Mouse (Mus musculus): ENCODE measurements at regions not wholly inside any gene's neighbourhood (a gene's known extent, or its start where the extent isn't known, plus 50 kb on each side); places are given as distances from the start of the nearest gene placed in this dataset.

DNA sequence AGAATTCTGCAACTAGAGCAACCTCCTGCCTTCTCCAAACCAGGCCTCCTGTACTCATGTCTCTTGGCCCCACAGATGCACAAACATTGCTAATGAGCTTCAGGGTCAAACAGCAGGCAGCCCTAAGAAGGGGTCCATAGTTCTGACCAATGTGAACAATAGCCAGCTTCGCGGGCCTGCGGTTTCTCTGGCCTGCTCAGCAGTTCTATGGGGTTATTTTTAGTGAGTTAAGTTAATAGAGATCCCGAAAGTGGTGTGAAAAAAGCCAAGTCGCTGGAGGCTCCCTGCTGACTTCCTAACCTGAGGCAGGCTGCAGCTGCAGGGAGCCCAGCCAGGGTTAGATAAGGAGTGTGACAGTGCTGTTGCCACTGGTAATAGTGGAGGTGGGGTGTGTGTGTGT lies 106.6 kb downstream of the Pdcd6ip start:
- DNase-seq, result no peak

DNA sequence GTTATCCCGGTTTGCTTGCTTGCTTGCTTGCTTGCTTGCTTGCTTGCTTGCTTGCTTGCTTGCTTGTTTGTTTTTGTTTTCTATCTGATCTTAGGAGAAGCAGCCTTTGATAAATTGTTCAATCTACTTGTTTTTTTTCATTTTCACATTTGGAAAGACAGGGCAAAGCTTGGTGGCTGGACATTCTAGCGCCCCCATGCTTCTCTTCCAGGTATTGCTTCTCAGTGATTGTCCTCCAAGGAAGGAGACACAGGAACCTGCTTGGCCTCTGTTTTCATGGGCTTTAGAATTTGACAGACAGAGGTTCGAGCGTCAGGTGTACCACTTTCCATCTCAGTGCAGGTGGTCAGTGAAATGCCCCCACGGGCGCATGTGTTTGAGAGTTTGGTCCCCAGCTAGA lies 120.8 kb downstream of the Pdcd6ip start:
- DNase-seq, result no peak

DNA sequence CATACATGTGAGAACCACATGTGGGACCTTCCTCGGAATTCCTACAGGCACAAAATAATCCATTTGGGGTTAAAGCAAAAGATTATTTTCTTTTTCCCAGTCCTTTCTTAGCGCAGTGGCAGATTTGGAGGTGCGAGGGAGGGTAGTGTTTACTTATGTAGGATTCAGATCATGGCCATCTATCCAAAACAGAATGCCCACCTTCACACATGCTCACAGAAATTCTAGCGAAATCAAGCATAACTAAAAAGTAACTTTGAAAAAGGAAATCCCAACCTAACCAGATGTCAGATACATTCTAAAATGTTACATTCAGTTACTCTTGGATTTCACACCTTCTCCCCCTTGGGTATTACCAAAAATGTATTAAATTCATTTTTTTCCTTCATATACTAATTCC lies 121.6 kb downstream of the Pdcd6ip start:
- no peak for DNase-seq

DNA sequence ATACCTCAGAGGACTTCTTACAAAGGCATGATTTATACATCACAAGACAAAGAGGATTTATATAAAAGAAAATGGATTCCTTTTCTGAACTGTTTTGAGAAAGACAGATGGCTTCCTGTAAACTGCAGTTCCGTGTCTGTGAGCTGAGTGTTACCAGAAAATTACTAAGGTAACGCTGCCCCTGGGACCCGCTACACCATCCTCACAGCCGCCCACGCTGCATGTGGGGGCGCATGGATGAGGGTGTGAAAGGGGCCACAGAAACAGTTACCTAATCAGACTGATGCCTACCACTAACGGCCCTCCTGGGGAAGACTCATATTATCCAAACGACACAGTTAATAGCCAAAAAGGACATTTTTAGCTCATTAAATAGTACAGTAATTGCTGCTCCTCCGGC lies 129.8 kb downstream of the Pdcd6ip start:
- no peak for DNase-seq

DNA sequence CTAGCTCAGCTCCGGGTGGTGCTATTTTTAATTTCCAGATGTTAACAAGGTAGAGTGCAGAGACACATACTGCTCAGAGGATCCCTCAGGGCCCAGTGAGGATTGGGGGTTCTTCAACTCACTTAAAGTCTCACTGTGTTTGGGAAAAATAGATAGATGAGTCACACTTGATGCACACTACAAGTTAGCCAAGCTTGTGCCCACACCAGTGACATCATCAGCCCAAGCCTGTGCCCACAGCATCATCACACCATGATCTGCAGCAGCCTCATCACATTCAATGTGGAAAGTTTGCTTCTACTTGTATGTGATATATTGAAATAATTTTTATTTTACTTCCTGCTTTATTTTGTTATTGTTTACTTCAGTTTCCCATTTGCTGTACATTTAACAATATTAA lies 139.2 kb downstream of the Pdcd6ip start:
- DNase-seq, result no peak

DNA sequence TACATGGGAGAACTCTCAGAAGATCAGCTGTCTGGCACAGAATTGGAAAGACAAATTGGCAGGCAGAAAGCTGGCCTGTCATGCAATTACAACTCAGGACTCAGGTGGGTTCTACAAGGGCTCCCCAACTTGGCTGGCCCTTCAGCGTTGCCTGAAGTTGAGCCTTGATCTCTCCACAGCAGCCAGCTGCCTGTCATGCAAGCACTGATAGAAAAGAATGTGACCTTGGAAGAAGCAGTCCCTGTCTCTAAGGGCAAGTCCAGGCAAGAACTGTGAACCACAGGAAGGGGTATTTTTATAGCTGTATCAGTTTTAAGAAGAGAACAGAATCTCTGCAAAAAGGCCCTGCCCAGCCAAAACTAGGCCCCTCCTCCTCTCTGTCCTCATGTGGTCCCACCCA lies 140.4 kb downstream of the Pdcd6ip start:
- no peak for DNase-seq

DNA sequence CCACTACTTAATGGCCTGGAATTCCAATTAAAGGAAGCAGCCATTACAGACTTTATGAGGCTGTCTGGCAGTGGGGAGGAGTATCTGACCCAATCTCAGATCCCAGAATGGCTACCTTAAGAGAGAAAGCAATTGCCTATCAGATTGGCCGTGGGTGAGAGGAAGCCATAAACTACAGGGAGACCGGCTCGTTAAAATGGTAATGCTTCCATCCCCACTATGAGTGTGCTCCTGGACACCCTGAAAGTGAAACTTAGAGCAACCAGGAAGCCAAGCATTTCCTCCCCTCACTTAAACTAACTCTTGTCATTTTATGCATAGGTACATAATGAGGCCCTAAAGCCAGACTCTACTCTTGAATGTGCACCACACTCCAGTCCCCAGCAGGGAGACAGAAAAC lies 141.4 kb downstream of the Pdcd6ip start:
- no peak for DNase-seq

DNA sequence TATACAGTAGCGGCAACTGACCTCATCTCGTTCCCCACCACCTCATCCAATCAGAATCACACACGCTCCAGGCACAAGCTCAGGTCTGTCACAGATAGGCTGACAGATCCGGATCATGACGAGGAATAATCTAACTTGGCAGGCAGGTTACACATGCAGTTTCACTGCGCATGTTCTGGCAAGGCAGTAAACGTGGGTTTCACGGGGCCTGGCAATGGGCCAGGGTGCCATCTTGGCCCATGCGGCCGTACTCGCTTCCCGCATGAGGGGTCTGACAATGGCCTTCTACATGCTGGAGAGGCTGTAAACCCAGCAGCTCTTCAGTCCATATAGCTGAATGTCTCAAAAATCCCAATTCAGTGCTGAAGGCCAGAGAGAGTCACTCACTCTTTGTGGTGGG lies 154.1 kb downstream of the Pdcd6ip start:
- no peak for DNase-seq

DNA sequence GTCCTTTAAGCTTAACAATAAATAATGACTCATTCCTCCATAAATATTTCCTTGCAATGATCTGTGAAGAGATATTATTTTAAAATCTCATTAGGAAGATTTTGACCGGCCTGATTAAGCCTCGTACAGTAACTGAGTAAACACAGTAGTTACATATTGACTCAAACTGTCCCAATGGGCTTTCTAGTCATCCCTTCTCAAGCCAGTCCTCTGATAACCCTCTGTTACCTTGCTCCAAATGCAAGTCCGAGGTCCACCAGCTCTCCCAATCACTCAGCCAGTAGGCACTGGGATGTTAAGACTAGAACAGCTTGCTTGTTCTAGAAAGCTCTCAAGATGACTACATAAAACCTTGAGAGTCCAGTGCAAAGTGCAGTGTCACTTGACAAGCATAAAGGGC lies 160.6 kb downstream of the Pdcd6ip start:
- DNase-seq, result no peak

DNA sequence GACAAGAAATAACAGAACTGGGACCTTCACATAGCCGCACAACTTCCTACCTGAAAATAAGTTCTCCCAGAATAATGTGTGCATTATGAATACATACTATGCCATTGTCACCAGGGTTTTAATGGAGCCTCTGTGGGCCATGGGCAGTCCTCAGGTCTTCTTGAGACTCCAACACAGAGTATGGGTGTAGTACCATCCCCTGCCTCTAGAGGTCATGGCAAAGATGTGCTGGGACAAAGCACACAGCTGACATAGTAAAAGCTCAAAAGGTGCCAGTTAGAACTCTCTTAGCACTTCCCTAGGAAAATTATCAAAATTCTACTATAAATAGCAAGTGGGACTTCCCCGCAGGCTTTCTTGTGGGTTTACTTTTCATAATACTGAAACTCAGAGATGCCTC lies 179.5 kb downstream of the Pdcd6ip start:
- peak in 1 of 2 experiments; percentile 15 for DNase-seq

DNA sequence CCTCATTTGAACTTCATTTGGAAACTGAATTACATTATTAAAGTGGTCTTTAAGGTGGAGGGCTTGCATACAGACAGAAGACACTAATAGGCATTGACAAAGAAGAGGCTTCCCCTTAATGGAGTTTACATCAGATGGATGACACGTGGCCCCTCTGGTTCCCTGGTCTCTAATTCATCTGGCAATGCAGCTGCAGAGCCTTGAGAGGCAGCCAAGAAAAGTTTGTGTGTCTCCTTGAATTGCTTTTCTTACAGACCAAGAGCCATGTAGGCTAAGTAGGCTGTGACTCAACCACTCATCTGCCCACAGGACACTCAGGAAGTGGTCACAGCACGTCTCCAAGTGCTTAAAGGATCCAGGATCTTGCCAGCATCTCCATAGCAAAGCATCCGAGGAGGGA lies 183.8 kb downstream of the Pdcd6ip start:
- no peak for DNase-seq

DNA sequence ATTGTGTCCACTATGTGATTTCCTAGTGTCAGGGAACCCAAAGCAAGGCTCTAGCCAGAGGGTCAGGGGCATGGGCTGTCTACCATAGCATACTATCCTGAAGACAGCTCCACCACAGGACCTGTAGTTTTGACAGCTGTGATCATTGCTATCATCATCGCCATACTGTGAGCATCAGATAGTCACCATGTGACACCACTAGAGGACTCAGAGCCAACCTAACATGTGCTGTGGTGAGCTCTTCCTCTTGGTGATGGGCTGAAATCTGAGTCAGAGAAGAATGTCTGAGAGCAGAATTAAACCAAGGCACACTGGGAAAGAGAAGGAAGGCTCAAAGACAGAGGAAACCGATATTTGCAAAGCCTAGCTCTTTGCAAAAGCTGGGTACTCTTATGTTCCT lies 184.9 kb downstream of the Pdcd6ip start:
- DNase-seq, result no peak

DNA sequence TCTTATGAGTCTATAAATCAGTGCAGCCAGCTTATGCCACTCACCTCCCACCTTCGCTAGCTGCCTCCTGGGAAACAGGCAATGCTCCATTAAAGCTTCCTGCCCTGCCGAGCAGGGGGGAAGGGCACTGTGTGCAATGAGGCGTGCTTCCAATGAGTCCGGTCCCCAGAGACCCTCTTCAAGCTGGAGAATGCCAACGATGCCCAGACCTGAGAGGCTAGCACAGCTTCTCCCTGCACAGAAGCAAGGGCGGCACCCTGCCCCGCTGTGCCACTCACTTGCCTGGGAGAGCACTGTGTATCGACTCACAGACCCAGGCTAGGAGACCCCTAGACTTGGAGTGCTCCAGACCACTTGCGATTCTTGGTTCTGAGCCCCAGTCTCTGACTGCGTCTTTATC lies 188.3 kb downstream of the Pdcd6ip start:
- no peak for DNase-seq

DNA sequence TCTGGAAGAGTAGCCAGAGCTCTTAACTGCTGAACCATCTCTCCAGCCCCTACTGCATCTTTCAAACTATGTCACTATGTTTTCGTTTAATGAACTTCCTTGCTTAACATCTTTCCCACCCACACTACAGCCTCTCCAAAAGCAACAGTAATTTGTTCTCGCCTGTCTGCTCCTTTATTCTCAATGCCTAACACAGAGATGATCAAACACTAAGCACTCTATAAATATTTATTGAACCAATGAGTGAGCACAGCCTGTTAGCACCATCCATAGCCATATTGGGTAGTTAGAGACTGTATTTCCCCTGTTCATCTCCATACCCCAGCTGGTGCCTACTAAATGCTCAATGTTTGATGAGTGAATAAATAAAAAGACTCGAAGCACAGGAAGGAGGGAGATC lies 189.6 kb downstream of the Pdcd6ip start:
- no peak for DNase-seq

DNA sequence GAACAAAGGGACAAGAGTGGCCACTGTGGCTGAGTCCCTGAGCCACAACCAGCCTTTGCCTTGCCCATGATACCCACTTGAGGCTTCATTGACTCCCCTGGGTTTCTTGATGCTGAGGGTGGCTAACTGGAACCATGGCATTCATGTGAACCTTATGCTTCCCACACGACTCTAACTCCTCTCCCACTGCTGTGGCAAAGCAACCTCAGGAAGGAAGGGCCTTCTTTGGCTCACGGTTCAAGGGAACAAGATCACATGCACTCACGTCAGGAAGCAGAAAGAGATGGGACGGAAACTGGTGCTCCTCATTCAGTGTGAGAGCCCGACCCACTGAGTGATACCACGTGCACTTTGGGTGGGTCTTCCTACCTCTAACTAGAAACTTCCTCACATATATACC lies 190.3 kb downstream of the Pdcd6ip start:
- DNase-seq, result no peak

DNA sequence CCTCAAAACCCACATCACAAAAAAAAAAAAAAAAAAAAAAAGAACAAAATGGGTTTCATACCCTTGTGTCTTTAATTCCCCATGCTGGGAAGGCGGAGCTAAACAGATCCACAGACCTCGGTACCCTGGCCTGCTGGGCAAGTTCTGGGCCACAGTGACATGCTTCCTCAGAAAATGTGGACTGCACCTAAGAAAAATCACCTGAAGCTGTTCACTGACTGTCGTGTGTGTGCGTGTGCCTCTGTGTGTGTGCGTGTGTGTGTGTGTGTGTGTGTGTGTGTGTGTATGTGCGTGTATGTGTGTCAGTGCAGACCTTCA lies 192.4 kb downstream of the Pdcd6ip start:
- DNase-seq, result no peak

DNA sequence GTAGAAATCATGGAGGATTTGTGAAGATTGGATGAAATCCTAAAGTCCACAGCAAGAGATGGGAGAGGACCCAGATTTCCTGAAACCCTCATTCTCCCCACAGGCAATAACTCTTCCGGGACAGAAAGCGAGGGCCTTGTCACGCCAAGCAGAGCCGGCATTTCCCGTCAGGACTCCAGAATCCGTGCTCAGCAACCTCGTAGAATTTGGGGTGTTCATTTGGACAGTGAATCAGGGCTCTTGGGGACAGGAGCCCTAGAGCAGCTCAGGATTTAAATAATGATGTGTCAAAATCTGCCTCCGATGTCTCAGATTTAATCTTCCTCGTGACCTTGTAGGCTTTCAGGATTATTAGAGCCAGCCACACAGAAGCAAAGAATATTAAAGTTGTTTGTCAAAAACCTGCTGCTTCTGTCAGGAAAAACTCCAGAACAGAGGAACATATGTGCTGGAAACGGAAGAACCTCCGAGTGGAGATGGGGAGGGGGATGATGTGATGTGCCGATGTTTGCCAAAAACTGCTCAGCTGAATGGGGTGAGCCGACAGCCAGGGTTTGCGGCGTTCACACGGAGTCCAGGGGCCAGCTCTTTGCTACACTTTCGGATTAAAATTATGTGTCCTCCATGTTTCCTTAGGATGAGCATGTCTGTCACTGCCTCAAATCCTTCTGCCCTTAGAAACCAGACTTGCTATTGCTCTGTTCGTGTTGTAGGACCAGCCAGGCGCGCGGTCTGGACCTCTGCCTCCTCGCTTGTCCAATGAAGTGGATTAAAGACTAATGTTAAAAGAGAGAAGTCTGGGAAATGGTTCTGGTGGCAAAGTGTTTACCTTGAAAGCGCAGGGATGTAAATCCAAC lies 193.0 kb downstream of the Pdcd6ip start:
- DNase-seq, result no peak

DNA sequence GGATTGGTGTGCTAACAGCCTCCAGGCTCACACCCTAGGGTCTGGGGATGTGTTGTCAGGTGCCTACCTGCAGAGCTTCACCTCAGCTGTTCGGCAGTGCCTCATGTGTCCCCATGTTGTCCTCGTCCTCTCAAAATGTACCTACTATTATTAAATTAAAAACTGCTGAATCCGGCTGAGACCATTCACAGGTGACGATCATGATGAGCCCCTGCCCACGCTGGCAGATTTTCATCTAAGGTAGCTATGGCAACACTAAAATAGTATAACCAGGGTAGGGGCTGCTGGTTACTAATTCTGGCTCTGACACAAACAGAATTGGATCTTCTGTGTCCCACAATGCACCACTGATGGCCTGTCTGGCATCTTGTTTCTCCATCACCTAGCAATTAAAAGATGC lies 196.8 kb downstream of the Pdcd6ip start:
- DNase-seq, result no peak

DNA sequence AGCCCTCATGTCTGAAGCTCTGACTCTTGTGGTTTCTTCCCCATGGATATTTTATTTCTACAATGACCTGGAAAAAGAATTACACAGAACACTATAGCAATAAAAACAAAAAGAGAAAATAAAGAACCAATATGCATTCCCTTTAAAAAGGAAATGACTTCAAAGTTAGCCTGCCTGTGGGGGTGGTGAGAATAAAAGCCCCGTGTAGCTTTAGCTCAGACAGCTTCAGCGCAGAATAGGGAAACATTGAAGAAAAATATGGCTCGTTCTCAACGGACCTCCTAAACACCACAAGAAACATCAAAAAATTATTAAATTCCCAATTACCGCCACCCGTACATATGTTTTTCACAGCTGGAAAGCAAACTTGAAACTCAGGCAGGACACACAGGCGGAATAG lies 198.7 kb downstream of the Pdcd6ip start:
- no peak for DNase-seq

DNA sequence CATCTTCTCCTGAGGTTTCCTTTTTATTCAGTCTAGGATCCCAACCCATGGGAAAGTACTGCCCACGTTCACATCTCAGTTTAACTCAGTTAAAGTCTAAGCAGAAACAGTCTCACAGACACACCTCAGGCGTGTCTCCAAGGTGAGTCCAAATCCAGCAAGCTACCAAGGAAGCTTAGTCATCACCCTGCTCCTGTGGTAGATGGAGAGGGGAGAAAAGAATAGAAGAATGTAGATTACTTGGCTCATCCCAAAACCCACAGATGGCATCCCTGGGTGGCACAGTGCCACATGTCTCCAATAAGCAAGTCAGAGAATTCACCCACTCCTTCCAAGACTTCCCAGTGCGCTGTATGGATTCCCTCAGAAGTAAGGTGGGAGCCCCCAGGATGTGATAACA lies 199.2 kb downstream of the Pdcd6ip start:
- no peak for DNase-seq

DNA sequence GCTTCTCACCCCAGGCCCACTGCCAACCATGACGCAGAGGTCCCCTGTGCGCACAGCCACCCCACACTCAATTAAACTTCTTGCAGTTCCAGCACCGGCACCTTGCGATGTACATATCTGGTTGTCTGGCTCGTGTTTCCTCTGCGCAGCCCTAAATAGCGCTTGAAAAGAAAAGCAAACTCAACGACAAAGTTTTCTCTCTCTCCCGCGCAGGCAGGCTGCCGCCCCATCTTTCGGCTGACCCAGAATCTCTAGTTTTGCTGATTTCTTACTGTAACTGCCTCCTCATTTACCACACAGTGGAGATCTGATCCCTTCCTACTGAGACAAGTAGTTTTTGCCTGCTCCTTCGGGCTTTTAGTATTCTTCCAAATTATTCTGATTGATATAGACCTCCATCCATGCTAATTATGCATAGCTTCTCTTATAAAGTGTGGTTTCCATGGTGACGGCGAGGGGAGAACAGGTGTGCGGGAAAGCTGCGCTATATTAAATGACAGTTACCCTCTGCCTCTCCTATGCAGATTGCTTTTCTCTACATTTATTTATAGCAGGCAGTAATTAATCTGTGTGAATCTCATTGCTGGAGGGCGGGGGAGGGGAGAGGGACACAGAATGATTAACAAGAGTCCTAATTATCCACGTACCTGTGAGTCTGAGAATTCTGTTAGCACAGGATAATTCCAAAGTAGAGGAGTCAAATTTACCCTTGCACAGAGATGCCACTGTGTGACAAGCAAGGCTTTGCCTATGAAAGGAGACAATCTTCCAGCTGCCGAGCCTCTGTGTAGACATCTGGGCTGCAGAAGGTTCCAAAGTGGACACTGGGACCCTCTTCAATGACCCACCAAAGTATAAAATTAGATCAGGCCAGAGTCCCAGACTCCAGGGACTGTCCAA lies 200.2 kb downstream of the Pdcd6ip start:
- no peak for DNase-seq

DNA sequence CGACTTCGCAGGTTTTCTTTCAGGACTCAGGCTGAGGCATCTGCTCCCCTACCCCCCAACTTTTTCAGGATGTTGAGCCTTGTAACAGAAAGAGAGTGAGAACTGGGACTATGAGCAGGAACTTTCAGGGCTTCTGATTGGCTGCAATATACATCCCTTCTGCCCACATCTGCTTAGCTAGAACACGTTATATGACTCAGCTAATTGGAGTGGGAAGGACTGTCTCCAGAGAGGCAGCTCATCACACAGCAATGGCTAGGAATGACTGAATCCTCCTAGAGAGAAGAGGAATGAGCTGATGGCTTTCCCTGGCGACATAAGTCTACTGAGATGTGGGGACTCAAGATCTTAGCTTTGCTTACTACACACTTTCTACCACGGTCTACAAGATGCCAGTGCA lies 208.8 kb downstream of the Pdcd6ip start:
- no peak for DNase-seq

DNA sequence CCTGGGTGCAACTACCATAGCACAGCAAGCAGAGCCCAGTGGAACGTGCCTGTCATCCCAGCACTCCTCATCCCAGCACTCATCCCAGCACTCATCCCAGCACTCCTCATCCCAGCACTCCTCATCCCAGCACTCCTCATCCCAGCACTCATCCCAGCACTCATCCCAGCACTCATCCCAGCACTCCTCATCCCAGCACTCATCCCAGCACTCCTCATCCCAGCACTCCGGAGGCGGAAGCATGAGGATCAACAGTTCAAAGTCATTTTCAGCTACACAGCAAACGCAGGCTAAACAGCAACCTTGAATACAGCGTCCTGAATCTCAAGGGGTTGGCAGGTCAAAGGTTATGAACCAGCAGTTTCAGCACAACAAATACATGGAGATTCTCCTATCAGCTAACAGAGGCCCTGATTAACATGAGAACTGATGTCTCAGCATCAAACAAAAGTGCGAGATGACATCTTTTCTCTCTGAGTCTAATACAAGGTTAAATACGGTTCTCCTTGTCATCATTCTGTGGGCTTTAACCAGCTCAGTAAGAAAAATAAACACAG lies 211.8 kb downstream of the Pdcd6ip start:
- DNase-seq, result no peak

DNA sequence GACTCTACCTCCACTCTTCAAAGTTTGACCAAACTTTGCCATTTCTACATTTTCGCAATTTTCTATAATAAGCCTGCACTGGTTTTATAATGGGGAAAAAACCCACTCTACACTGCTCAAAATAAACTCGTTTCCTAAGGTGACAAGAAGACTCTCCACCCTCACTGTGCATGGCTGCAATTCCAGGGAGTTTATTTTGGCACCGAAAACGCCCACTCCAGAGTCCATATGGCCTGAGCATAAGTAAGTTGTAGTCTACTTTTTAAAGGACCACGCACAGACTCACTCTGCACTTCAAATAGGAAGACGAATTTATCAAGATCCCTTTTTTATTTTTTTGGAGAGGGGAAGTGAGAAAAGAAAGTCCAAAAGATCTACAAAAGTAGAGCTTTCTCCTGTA lies 219.4 kb downstream of the Pdcd6ip start:
- DNase-seq, result no peak

All from lung, postnatal 4 days (tissue).